Mouse (Mus musculus) forelimb bud, embryonic 11.5 days (tissue): ENCODE measurements around the gene Phf24.
"Not testable (repeated sequence)": the region's sequence is repeated elsewhere in the genome, so short reads cannot be mapped to it uniquely, and the experiment has no call there.

ENCODE experiments used
- DNase-seq: peaks from one replicate; pipeline ENCODE4 v3.0.0-alpha.2; 2012; ENCODE audit warnings: low read depth, low spot score

The Phf24 gene

GRCm38 (mm10) chr4:42950065-42950558 is 33.7 kb downstream of the Phf24 start:
- peak; percentile 84 for DNase-seq

GRCm38 (mm10) chr4:42951206-42952195 is 35.0 kb downstream of the Phf24 start:
- DNase-seq: no peak

- DNase-seq: no peak
Observed at GRCm38 (mm10) chr4:42952563-42952962, 36.1 kb downstream of the Phf24 start.

GRCm38 (mm10) chr4:42953435-42954094 is 37.1 kb downstream of the Phf24 start:
- no peak for DNase-seq

- peak; percentile 70 for DNase-seq
Observed at GRCm38 (mm10) chr4:42954297-42954696, 37.8 kb downstream of the Phf24 start.

GRCm38 (mm10) chr4:42955200-42955599 is 38.7 kb downstream of the Phf24 start:
- no peak for DNase-seq

- DNase-seq: no peak
Observed at GRCm38 (mm10) chr4:42956581-42956980, 40.1 kb downstream of the Phf24 start.

- no peak for DNase-seq
Observed at GRCm38 (mm10) chr4:42957306-42957705, 40.8 kb downstream of the Phf24 start.

- DNase-seq: no peak
Observed at GRCm38 (mm10) chr4:42957979-42958378, 41.5 kb downstream of the Phf24 start.

GRCm38 (mm10) chr4:42958942-42959341 is 42.5 kb downstream of the Phf24 start:
- DNase-seq: no peak

GRCm38 (mm10) chr4:42959382-42959781 is 42.9 kb downstream of the Phf24 start:
- no peak for DNase-seq

- DNase-seq: peak; percentile 43
Observed at GRCm38 (mm10) chr4:42961592-42961991, 45.1 kb downstream of the Phf24 start.

GRCm38 (mm10) chr4:42963480-42963879 is 47.0 kb downstream of the Phf24 start:
- no peak for DNase-seq

GRCm38 (mm10) chr4:42965039-42965719 is 48.7 kb downstream of the Phf24 start:
- peak; percentile 77 for DNase-seq

GRCm38 (mm10) chr4:42969304-42969703 is 52.8 kb downstream of the Phf24 start, which contains the start of gene 1700022I11Rik:
Gene 1700022I11Rik (plus strand): TSS chr4:42969604.
- DNase-seq: no peak

- no peak for DNase-seq
Observed at GRCm38 (mm10) chr4:42972952-42973351, 56.5 kb downstream of the Phf24 start.

GRCm38 (mm10) chr4:42973868-42974267 is 57.4 kb downstream of the Phf24 start:
- DNase-seq: no peak

- no peak for DNase-seq
Observed at GRCm38 (mm10) chr4:42978062-42978461, 61.6 kb downstream of the Phf24 start.

- DNase-seq: not testable (repeated sequence)
Observed at GRCm38 (mm10) chr4:42980467-42980866, 64.0 kb downstream of the Phf24 start.

GRCm38 (mm10) chr4:42988296-42988695 is 71.8 kb downstream of the Phf24 start:
- DNase-seq: no peak
